Mouse (Mus musculus): ENCODE measurements around the gene Nhs. TPM values are rescaled to one million over a fixed set of nuclear protein-coding genes. Genes with fewer than 3 reads are reported as not detected.

Gene Nhs
- total and polyA plus RNA-seq, 3 experiments = 0.04 to 0.30 (median 0.12) TPM

GRCm38 (mm10) chrX:161973572-161973971, 186.0 kb downstream of the Nhs start:
- H3K27ac ChIP-seq (ENCODE audit: insufficient read depth, low read depth) = no peak overlapping the region
- dilution Hi-C loops (cut with MboI; ENCODE audit: extremely low pct_ligation_motif_present, extremely low pct_unique_long_range_greater_than_20kb, low sequenced_read_pairs) = no loop called here
- H3K9me3 ChIP-seq (replicated peaks; ENCODE audit: low read length) = no peaks in the 10 kb centered on the region
- in situ Hi-C loops (cut with MboI; ENCODE audit: low pct_ligation_motif_present, low pct_unique_long_range_greater_than_20kb, low sequenced_read_pairs) = no loop called here
- DNase-seq (ENCODE audit: extremely low read depth) = no peak
- H3K4me3 ChIP-seq (replicated peaks in 1 of 3; ENCODE audit: low read depth in 2 of 3, low read length in 2 of 3, poor library complexity in 1 of 3) = no peak overlapping the region
- H3K9ac ChIP-seq (ENCODE audit: insufficient read depth, low read depth) = no peak overlapping the region
- H3K79me2 ChIP-seq (replicated peaks; ENCODE audit: control insufficient read depth, extremely low read depth, insufficient read depth, poor library complexity, severe bottlenecking) = no peaks in the 10 kb centered on the region
- H3K36me3 ChIP-seq (replicated peaks in 1 of 2; ENCODE audit: control insufficient read depth in 1 of 2, insufficient read depth in 1 of 2, low read length in 1 of 2) = no peaks in the 10 kb centered on the region
- no peak for TF ChIP-seq ZNF384 (IDR thresholded peaks at IDR 0.05; ENCODE audit: low read depth, low read length)
- TF ChIP-seq IRF4 (IDR thresholded peaks at IDR 0.05; ENCODE audit: low read depth, low read length) = no peak
- H3K27me3 ChIP-seq (replicated peaks) = no peaks in the 10 kb centered on the region
- H3K4me2 ChIP-seq (ENCODE audit: insufficient read depth, low read depth, poor library complexity, severe bottlenecking) = no peak overlapping the region
- peaks cover 0 to 7% of the 10 kb centered on the region in 2 experiments; a peak in 1 of 4 replicates for H3K4me1 ChIP-seq (ENCODE audit: control insufficient read depth in 1 of 2, insufficient read depth in 2 of 2)

- Histone ChIP-seq H3K4me3 (replicated peaks in 1 of 3; ENCODE audit: low read depth in 2 of 3, low read length in 2 of 3, poor library complexity in 1 of 3) (no peak overlapping the region), H3K27me3 (replicated peaks) (no peaks in the 10 kb centered on the region), H3K9me3 (replicated peaks; ENCODE audit: low read length) (no peaks in the 10 kb centered on the region), H3K27ac (ENCODE audit: insufficient read depth, low read depth) (no peak overlapping the region), H3K79me2 (replicated peaks; ENCODE audit: control insufficient read depth, extremely low read depth, insufficient read depth, poor library complexity, severe bottlenecking) (no peaks in the 10 kb centered on the region), H3K9ac (ENCODE audit: insufficient read depth, low read depth) (no peak overlapping the region), H3K36me3 (replicated peaks in 1 of 2; ENCODE audit: control insufficient read depth in 1 of 2, insufficient read depth in 1 of 2, low read length in 1 of 2) (no peaks in the 10 kb centered on the region), H3K4me2 (ENCODE audit: insufficient read depth, low read depth, poor library complexity, severe bottlenecking) (no peak overlapping the region), H3K4me1 (ENCODE audit: control insufficient read depth in 1 of 2, insufficient read depth in 2 of 2) (peaks cover 0 to 7% of the 10 kb centered on the region in 2 experiments; a peak in 1 of 4 replicates)
- dilution Hi-C loops (cut with MboI; ENCODE audit: extremely low pct_ligation_motif_present, extremely low pct_unique_long_range_greater_than_20kb, low sequenced_read_pairs) (no loop called here), in situ Hi-C loops (cut with MboI; ENCODE audit: low pct_ligation_motif_present, low pct_unique_long_range_greater_than_20kb, low sequenced_read_pairs) (no loop called here)
- TF ChIP-seq TCF12 (IDR thresholded peaks at IDR 0.05; ENCODE audit: low read depth, low read length) (no peak), MAFK (IDR thresholded peaks at IDR 0.05; ENCODE audit: insufficient replicate concordance, low read length) (no peak), ZC3H11A (IDR thresholded peaks at IDR 0.05; ENCODE audit: low read depth, low read length) (no peak), CHD1 (IDR thresholded peaks at IDR 0.05; ENCODE audit: low read depth, low read length) (no peak), ZMIZ1 (IDR thresholded peaks at IDR 0.05; ENCODE audit: low read depth, low read length) (no peak), E2F4 (IDR thresholded peaks at IDR 0.05; ENCODE audit: insufficient replicate concordance, low read depth, low read length) (no peak), EP300 (IDR thresholded peaks at IDR 0.05; ENCODE audit: low read length) (no peak), CTCF (conservative IDR thresholded peaks at IDR 0.05 in 1 of 2, IDR thresholded peaks at IDR 0.05 in 1 of 2; ENCODE audit: low read depth in 2 of 2, low read length in 2 of 2) (no peak), JUND (conservative IDR thresholded peaks at IDR 0.05; ENCODE audit: low read depth, low read length) (no peak)
- DNase-seq (ENCODE audit: extremely low read depth) = no peak
Measured at GRCm38 (mm10) chrX:161972723-161973122, 186.8 kb downstream of the Nhs start.

- in situ Hi-C loops (cut with MboI; ENCODE audit: low pct_ligation_motif_present, low pct_unique_long_range_greater_than_20kb, low sequenced_read_pairs) (no loop called here), dilution Hi-C loops (cut with MboI; ENCODE audit: extremely low pct_ligation_motif_present, extremely low pct_unique_long_range_greater_than_20kb, low sequenced_read_pairs) (no loop called here)
- TF ChIP-seq EP300 (IDR thresholded peaks at IDR 0.05; ENCODE audit: low read length) (no peak), POLR2AphosphoS2 (IDR thresholded peaks at IDR 0.05; ENCODE audit: low read depth, low read length) (no peak), ETS1 (conservative IDR thresholded peaks at IDR 0.05; ENCODE audit: low read depth, low read length) (no peak), NRF1 (IDR thresholded peaks at IDR 0.05; ENCODE audit: low read depth, low read length) (no peak), RAD21 (IDR thresholded peaks at IDR 0.05; ENCODE audit: low read depth, low read length) (no peak), BHLHE40 (IDR thresholded peaks at IDR 0.05; ENCODE audit: low read depth, low read length) (no peak), MXI1 (IDR thresholded peaks at IDR 0.05; ENCODE audit: low read depth, low read length) (no peak), ELF1 (IDR thresholded peaks at IDR 0.05; ENCODE audit: low read depth, low read length) (no peak), CTCF (conservative IDR thresholded peaks at IDR 0.05 in 1 of 2, IDR thresholded peaks at IDR 0.05 in 1 of 2; ENCODE audit: low read depth in 2 of 2, low read length in 2 of 2) (no peak), POLR2A (IDR thresholded peaks at IDR 0.05; ENCODE audit: low read depth, low read length) (no peak), MEF2A (IDR thresholded peaks at IDR 0.05; ENCODE audit: borderline replicate concordance, low read depth, low read length) (no peak), TBP (conservative IDR thresholded peaks at IDR 0.05; ENCODE audit: low read depth, low read length) (no peak), MAZ (IDR thresholded peaks at IDR 0.05; ENCODE audit: low read depth, low read length) (no peak)
- Histone ChIP-seq H3K4me2 (ENCODE audit: insufficient read depth, low read depth, poor library complexity, severe bottlenecking) (no peak overlapping the region), H3K9me3 (replicated peaks; ENCODE audit: low read length) (no peaks in the 10 kb centered on the region), H3K27me3 (replicated peaks) (no peaks in the 10 kb centered on the region), H3K4me1 (ENCODE audit: control insufficient read depth in 1 of 2, insufficient read depth in 2 of 2) (peaks cover 0 to 7% of the 10 kb centered on the region in 2 experiments; a peak in 1 of 4 replicates), H3K27ac (ENCODE audit: insufficient read depth, low read depth) (no peak overlapping the region), H3K4me3 (replicated peaks in 1 of 3; ENCODE audit: low read depth in 2 of 3, low read length in 2 of 3, poor library complexity in 1 of 3) (no peak overlapping the region), H3K9ac (ENCODE audit: insufficient read depth, low read depth) (no peak overlapping the region), H3K79me2 (replicated peaks; ENCODE audit: control insufficient read depth, extremely low read depth, insufficient read depth, poor library complexity, severe bottlenecking) (no peaks in the 10 kb centered on the region), H3K36me3 (replicated peaks in 1 of 2; ENCODE audit: control insufficient read depth in 1 of 2, insufficient read depth in 1 of 2, low read length in 1 of 2) (no peaks in the 10 kb centered on the region)
- DNase-seq (ENCODE audit: extremely low read depth) = no peak
Measured at GRCm38 (mm10) chrX:161971961-161972502, 187.5 kb downstream of the Nhs start.
